Mouse (Mus musculus) neural tube, embryonic 11.5 days (tissue): Measurements from ENCODE around the gene Synj2. TPM values are rescaled to one million over a fixed set of nuclear protein-coding genes. Genes with fewer than 3 reads are reported as not detected.

Experiments
- ATAC-seq: fragments of 200-750 bp; cut with Nextera tagmentation; 2 replicates; pipeline ENCODE4 v1.8.0; 2017; ENCODE audit warnings: moderate number of reproducible peaks, mild to moderate bottlenecking, moderate TSS enrichment, moderate library complexity; ENCODE audit not compliant: insufficient read depth, low FRiP score, low TSS enrichment
- DNase-seq: peaks from one replicate; pipeline ENCODE4 v3.0.0-alpha.2; 2015; ENCODE audit warnings: low spot score
- H3K27ac ChIP-seq: fragments of 300-500 bp; sonication (generic); 2 replicates; pipeline ENCODE4 v1.5.1; 2014; ENCODE audit warnings: low read depth, mild to moderate bottlenecking, low read length
- H3K27me3 ChIP-seq: fragments of 300-500 bp; sonication (generic); 2 replicates; pipeline ENCODE4 v1.6.1; 2014; ENCODE audit warnings: mild to moderate bottlenecking, low read length, mixed read lengths; ENCODE audit not compliant: control insufficient read depth, insufficient read depth
- H3K36me3 ChIP-seq: fragments of 300-500 bp; sonication (generic); 2 replicates; pipeline ENCODE4 v1.6.1; 2014; ENCODE audit warnings: mild to moderate bottlenecking, low read length, moderate library complexity, mixed read lengths; ENCODE audit not compliant: control insufficient read depth, insufficient read depth
- H3K4me1 ChIP-seq: fragments of 300-500 bp; sonication (generic); 2 replicates; pipeline ENCODE4 v1.6.1; 2014; ENCODE audit warnings: low read length, mixed read lengths; ENCODE audit not compliant: control insufficient read depth, insufficient read depth
- H3K4me2 ChIP-seq: fragments of 300-500 bp; sonication (generic); 2 replicates; pipeline ENCODE4 v1.6.1; 2014; ENCODE audit warnings: low read depth, mild to moderate bottlenecking, moderate library complexity
- H3K4me3 ChIP-seq: fragments of 300-500 bp; sonication (generic); 2 replicates; pipeline ENCODE4 v1.5.1; 2014; ENCODE audit warnings: low read depth, low read length
- H3K9ac ChIP-seq: fragments of 300-500 bp; sonication (generic); 2 replicates; pipeline ENCODE4 v1.6.1; 2014; ENCODE audit warnings: mild to moderate bottlenecking, low read length
- H3K9me3 ChIP-seq: fragments of 300-500 bp; sonication (generic); 2 replicates; pipeline ENCODE4 v1.6.1; 2016; ENCODE audit warnings: low read length; ENCODE audit not compliant: control insufficient read depth
- whole genome bisulfite sequencing: fragments of 180-500 bp; shearing (Covaris S2); extraction: QIAGEN DNeasy Blood & Tissue Kit; methylation state at CpG from one replicate; pipeline ENCODE4 v1.1.7; 2014; 5-methylcytosine and 5-hydroxymethylcytosine counted together
- polyA plus RNA-seq: library from polyadenylated mRNA; unstranded; fragments of >200 nt; fragmentation: Nextera tagmentation; extraction: Ambion mirVana; gene quantifications from 2 replicates; pipeline ENCODE4 v1.2.1, GENCODE M21; 2014

The Synj2 gene
- 1.8 and 2.3 TPM in 2 replicates for polyA plus RNA-seq

DNA sequence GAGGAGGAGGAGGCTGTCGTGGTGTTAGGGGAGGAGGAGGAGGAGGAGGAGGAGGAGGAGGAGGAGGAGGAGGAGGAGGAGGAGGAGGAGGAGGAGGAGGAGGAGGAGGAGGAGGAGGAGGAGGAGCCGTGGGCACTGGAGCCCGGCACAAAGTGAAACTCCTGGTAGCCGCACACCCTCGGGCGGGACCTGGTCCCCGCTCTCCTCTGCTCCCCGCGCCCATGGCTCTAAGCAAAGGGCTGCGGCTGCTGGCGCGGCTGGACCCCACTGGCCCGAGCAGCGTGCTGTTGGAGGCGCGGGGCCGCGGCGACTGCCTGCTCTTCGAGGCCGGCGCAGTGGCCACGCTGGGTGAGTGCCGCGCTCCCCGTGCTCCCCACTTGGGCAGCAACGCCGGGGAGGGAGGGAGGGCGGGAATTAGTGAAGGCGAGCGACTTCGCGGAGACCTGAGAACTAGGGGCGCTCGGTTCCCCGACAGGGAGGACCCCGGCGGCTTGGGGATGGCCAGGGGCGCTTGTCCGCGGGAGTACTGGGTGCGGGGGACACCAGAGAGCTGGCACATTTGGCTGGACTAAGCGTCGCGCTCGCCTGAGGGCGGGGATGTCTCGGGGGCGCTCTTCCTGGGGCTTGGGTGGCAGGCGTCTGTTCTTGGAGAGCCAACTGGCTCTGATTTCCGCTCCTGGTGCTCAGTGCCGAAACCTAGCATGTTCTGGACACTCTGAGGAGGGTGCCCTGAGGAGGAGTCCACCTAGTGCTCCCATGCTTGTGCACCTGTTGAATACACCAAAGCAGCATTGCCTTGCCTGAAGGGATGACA is at the start of gene Synj2:
TSS of gene Synj2 (plus strand) at position 51 of the 814 bp plus-strand sequence.
- WGBS = 3% methylated on average over 33 of the region's 52 CpGs
- peak within 1 kb of the TSS; percentile 46 for H3K4me3 ChIP-seq
- no peaks in the 10 kb centered on the region for H3K4me1 ChIP-seq
- no peaks in the 10 kb centered on the region for H3K36me3 ChIP-seq
- peak within 1 kb of the TSS; percentile 55 for H3K9ac ChIP-seq
- H3K27ac ChIP-seq = no peak within 1 kb of the TSS
- peak; percentile 66 for DNase-seq
- peaks cover 8% of the 10 kb centered on the region for H3K27me3 ChIP-seq
- H3K9me3 ChIP-seq = no peaks in the 10 kb centered on the region
- ATAC-seq = peak; percentile 73; the same call in 1 of the 2 replicates
- H3K4me2 ChIP-seq = peak within 1 kb of the TSS; percentile 73

DNA sequence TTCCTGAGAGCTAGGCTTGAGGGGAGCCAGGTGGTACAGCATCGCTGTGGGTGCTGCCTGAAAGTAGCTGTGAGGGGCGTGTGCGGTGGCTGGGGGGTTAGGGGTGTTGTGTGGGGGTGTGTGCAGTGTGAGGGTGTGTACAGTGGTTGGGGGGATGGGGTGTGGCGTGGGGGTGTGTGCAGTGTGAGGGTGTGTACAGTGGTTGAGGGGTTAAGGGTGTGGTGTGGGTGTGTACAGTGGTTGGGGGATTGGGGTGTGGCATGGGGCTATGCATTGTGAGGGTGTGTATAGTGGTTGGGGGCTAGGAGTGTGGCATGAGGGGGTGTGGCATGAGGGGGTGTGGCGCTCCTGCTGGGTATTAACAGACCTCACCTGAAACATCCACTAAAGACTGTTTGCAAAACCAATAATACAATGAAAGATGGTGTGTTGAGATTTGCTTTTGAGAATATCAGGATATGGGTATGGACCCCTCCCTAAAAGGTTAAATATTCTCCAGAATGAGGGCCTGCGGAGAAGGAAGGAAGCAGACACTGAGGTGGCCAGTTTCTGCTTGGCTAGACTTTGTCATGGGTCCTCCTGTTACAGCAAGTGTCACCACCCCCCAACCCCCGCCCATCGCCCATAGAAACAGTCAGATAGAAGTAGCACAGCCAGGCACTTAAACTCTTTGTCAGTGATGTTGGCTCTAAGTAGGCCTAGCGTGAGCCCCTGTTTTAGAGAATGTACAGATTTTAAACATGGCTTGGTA is 49.0 kb upstream of the Synj2 start:
- Histone ChIP-seq H3K4me1 (peaks cover 5% of the 10 kb centered on the region; the same call in 1 of the 2 replicates), H3K9me3 (no peaks in the 10 kb centered on the region), H3K36me3 (0 out of 2 replicates have a peak, but pooled peaks cover 2% of the 10 kb centered on the region), H3K27ac (no peak overlapping the region), H3K9ac (no peak overlapping the region), H3K4me3 (no peak overlapping the region), H3K4me2 (no peak overlapping the region), H3K27me3 (no peaks in the 10 kb centered on the region)
- WGBS = 84% methylated on average over 9 of the region's 9 CpGs
- ATAC-seq (no peak), DNase-seq (no peak)

- Histone ChIP-seq H3K27me3 (no peaks in the 10 kb centered on the region), H3K4me3 (no peak overlapping the region), H3K9me3 (no peaks in the 10 kb centered on the region), H3K36me3 (0 out of 2 replicates have a peak, but pooled peaks cover 2% of the 10 kb centered on the region), H3K27ac (no peak overlapping the region), H3K4me2 (no peak overlapping the region), H3K4me1 (peaks cover 5% of the 10 kb centered on the region; the same call in 1 of the 2 replicates), H3K9ac (no peak overlapping the region)
- DNase-seq (peak; percentile 31), ATAC-seq (no peak)
- 16% methylated on average over 7 of the region's 7 CpGs for WGBS
Observed at GRCm38 (mm10) chr17:5893092-5893491, 48.0 kb upstream of the Synj2 start.

GRCm38 (mm10) chr17:5893574-5894148 is 47.4 kb upstream of the Synj2 start:
- ATAC-seq = no peak
- Histone ChIP-seq H3K36me3 (0 out of 2 replicates have a peak, but pooled peaks cover 2% of the 10 kb centered on the region), H3K27ac (no peak overlapping the region)

GRCm38 (mm10) chr17:5896066-5896465 is 45.0 kb upstream of the Synj2 start:
- Histone ChIP-seq H3K9ac (no peak overlapping the region), H3K36me3 (no peaks in the 10 kb centered on the region), H3K9me3 (no peaks in the 10 kb centered on the region), H3K27me3 (no peaks in the 10 kb centered on the region), H3K4me1 (peaks cover 5% of the 10 kb centered on the region; the same call in 1 of the 2 replicates), H3K4me3 (no peak overlapping the region), H3K4me2 (no peak overlapping the region), H3K27ac (no peak overlapping the region)
- 68% methylated on average over 4 of the region's 4 CpGs for WGBS
- no peak for DNase-seq
- no peak for ATAC-seq

More at GRCm38 (mm10) chr17:5893574-5894148, 47.4 kb upstream of the Synj2 start:
- 70% methylated on average over 7 of the region's 7 CpGs for WGBS
- DNase-seq = no peak
- H3K9ac ChIP-seq = no peak overlapping the region
- no peak overlapping the region for H3K4me3 ChIP-seq
- no peak overlapping the region for H3K4me2 ChIP-seq
- peaks cover 5% of the 10 kb centered on the region; the same call in 1 of the 2 replicates for H3K4me1 ChIP-seq
- H3K27me3 ChIP-seq = no peaks in the 10 kb centered on the region
- no peaks in the 10 kb centered on the region for H3K9me3 ChIP-seq

DNA sequence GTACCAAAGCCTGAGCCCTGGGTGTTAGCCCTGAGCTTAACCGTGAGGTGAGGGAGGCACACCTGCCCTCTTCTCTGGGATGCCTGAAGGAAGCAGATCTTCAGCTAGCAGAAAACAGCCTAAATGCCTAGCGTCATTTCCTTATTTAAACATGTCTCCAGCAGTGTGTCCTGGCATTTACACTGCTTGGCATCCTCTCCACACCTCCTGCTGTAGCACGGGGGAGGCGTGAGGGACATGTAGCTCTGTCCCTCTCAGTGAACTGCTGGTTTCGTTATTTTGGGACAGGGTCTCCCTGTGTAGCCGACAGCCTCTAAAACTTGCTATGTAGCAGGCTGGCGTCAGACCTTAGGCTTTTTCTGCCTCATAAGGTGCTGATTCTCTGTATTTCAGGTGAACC is 44.5 kb upstream of the Synj2 start:
- H3K4me3 ChIP-seq = no peak overlapping the region
- H3K9me3 ChIP-seq = no peaks in the 10 kb centered on the region
- ATAC-seq (no peak), DNase-seq (no peak)
- no peaks in the 10 kb centered on the region for H3K36me3 ChIP-seq
- WGBS = 89% methylated on average over 7 of the region's 7 CpGs
- no peak overlapping the region for H3K27ac ChIP-seq
- no peak overlapping the region for H3K4me2 ChIP-seq
- peaks cover 5% of the 10 kb centered on the region; the same call in 1 of the 2 replicates for H3K4me1 ChIP-seq
- no peaks in the 10 kb centered on the region for H3K27me3 ChIP-seq
- H3K9ac ChIP-seq = no peak overlapping the region

DNA sequence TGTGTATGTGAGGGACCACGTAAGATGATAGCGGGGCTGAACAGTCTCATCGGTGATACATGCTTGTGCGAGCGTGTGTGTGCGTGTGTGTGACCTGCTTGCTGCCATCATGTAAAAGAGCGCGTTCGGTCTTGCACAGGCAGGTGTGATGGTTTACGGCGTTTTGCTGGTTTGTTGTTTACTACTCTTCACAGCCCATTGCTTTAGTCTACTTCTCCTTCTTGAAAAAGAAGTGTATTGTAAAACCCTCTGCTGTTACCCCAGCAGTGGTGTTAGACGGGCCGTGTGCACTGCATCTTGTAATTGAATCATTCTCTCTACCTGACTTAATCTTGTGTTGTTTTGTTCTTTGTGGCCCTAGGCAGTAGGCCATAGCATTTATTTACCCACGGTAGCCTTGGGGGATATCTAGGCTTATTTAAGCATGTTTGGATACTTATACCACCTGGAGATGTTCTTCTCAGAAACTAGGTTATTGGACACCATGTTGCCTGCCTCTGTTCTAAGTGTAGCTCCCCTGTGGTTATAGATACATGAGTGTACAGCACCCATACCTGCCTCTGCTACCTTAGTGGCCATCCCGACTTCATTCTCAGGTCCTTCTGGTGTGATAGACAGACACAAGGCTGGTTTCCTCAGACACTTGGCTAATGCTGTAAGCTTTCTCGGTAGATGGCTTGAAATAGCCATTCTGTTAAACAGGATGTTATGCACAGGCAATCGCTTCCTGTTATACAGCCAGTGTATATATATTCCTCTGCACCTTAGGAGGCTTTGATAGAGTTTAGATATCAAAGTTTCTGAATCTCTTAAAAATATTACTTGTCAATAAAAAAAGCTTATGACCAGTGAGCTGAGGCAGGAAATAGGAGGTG is 43.5 kb upstream of the Synj2 start:
- Histone ChIP-seq H3K4me3 (no peak overlapping the region), H3K27me3 (no peaks in the 10 kb centered on the region), H3K9me3 (no peaks in the 10 kb centered on the region), H3K9ac (no peak overlapping the region), H3K4me2 (no peak overlapping the region), H3K36me3 (no peaks in the 10 kb centered on the region), H3K4me1 (peaks cover 5% of the 10 kb centered on the region; the same call in 1 of the 2 replicates), H3K27ac (no peak overlapping the region)
- 93% methylated on average over 17 of the region's 17 CpGs for WGBS
- ATAC-seq (no peak), DNase-seq (no peak)

DNA sequence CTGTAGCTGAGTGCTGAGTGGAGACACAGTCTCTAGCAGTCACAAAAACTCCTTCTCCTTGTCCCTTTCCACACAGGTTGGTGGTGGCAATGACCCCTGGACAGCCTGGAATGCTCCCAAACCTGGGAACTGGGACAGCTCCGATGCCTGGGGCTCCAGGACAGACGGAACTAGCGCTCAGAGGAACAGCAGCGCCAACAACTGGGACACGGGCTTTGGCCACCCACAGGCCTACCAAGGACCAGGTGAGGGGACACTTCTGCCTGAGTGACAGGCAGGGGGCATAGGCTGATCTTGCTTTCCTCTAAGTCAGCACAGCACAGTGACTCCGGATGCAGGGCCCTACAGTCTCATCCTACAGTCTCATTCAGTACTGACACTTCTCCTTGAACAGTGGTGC is 41.8 kb upstream of the Synj2 start:
- Histone ChIP-seq H3K27ac (no peak overlapping the region), H3K4me1 (no peaks in the 10 kb centered on the region), H3K9me3 (no peaks in the 10 kb centered on the region), H3K36me3 (no peaks in the 10 kb centered on the region), H3K27me3 (no peaks in the 10 kb centered on the region), H3K4me3 (no peak overlapping the region), H3K9ac (no peak overlapping the region), H3K4me2 (no peak overlapping the region)
- ATAC-seq (no peak), DNase-seq (no peak)
- 91% methylated on average over 6 of the region's 6 CpGs for whole genome bisulfite sequencing
